Mouse (Mus musculus) small intestine, adult 2 months (tissue): ENCODE measurements around the gene Cwc22.

Experiments used
- CTCF ChIP-seq: fragments of 200-500 bp; IDR thresholded peaks from 2 replicates; pipeline ENCODE4 v1.5.1; 2012; ENCODE audit warnings: low read depth, mild to moderate bottlenecking, control low read depth, inconsistent platforms, low read length, moderate library complexity, mixed read lengths; ENCODE audit not compliant: insufficient replicate concordance, insufficient read length; ENCODE audit errors: extremely low read depth
- POLR2A ChIP-seq: fragments of 200-500 bp; IDR thresholded peaks from 2 replicates; pipeline ENCODE4 v1.6.1; 2012; ENCODE audit warnings: low read depth, mild to moderate bottlenecking, control low read depth, inconsistent platforms, low read length, moderate library complexity

DNA sequence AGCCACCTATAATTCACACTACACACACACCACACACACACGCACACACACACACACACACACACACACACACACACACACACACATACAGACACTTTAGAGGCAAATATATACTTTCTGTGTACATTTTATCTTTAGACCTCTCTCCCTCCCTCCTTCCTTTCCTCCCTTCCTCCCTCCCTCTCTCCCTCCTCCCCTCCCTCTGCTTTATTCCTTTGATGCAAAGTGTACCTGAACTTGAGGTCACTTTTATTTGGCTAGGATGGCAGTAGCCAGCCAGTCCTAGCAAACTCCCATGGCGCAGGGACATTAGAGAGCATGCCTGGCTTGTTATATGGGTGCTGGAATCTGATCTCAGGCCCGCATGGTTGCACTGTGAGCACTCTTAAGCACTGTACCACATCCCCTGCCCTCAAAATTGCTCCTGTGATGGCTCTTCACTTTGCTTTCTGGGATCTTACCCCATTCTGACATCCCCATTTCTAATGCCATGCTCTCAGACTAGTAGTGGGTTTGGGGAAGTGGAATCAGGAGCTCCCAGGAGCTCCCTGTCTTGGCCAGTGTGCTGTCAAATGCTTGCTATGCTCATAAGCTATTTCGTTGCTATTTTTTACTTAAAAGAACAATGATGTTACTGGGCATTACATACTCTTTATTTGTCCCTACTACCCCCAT is 47.7 kb upstream of the Cwc22 start:
- no peak for TF ChIP-seq CTCF
- no peak for TF ChIP-seq POLR2A
